ENCODE assay signal across 8 mouse cellular contexts in the genomic region with DNA sequence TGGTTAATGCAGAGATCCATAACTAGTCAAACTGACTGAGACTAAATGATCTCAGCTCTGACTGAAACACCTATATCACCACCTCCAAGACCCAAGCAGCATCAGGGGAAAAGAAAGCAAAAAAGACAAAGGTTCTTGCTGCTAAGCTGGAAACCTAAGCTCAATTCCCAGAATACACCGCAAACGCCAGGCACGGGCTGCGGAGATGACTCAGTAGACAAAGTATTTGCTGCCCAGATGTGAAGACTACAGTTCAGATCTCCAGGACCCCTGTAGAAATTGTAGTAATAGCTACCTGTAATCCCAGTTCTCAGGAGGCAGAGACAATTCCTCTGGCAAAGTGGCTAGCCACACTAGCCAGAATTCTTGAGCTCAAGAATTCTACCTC. TPM values are rescaled to one million over a fixed set of nuclear protein-coding genes. Genes with fewer than 3 reads are reported as not detected.
A peak's percentile ranks its signal among the peaks of the same experiment; 100 is the strongest.
DNase-seq lines count a peak whose midpoint lies in the region; ATAC-seq and TF ChIP-seq lines count a peak whose summit lies in the region.

No protein-coding gene starts in this region.

- WGBS in hindbrain, embryonic 14.5 days = 95% methylated on average over 4 of the region's 4 CpGs

- no peaks in the 10 kb centered on the region for H3K9me3 ChIP-seq in erythroblast, embryonic 14.5 days (ENCODE audit: control insufficient read depth, low read length)
- no peaks in the 10 kb centered on the region for H3K9me3 ChIP-seq in hindbrain, embryonic 14.5 days (ENCODE audit: control insufficient read depth, low read length)

- H3K79me2 ChIP-seq in myocyte (ENCODE audit: control insufficient read depth, insufficient read depth) = peaks cover 36% of the 10 kb centered on the region

- H3K4me1 ChIP-seq in erythroblast, embryonic 14.5 days (ENCODE audit: control insufficient read depth) = peaks cover 39% of the 10 kb centered on the region
- peaks cover 13% of the 10 kb centered on the region for H3K4me1 ChIP-seq in hindbrain, embryonic 14.5 days (replicated peaks; ENCODE audit: control insufficient read depth, insufficient read depth, low read length)

- no peak for TF ChIP-seq CTCF in layer of hippocampus, adult 2 months (conservative IDR thresholded peaks at IDR 0.05)

- H3ac ChIP-seq in myocyte (ENCODE audit: control insufficient read depth, insufficient read length) = no peak overlapping the region

- peak overlapping the region; percentile 85; the same call in 1 of the 2 replicates for H3K9ac ChIP-seq in hindbrain, embryonic 14.5 days

- H3K4me2 ChIP-seq in hindbrain, embryonic 14.5 days (replicated peaks) = peak overlapping the region; percentile 49
- H3K4me2 ChIP-seq in myocyte (ENCODE audit: low read depth) = peak overlapping the region; percentile 82

- H3K4me3 ChIP-seq in erythroblast, embryonic 14.5 days (replicated peaks) = peak overlapping the region; percentile 79
- peak overlapping the region; percentile 96; the same call in 1 of the 2 replicates for H3K4me3 ChIP-seq in layer of hippocampus, adult 2 months
- H3K4me3 ChIP-seq in hindbrain, embryonic 14.5 days (replicated peaks; ENCODE audit: low read length) = no peak overlapping the region
- peak overlapping the region; percentile 42 for H3K4me3 ChIP-seq in myocyte

- no peak for TF ChIP-seq POLR2A in myocyte (IDR thresholded peaks at IDR 0.05; ENCODE audit: insufficient read length, low read depth)

- H3K36me3 ChIP-seq in erythroblast, embryonic 14.5 days (ENCODE audit: control insufficient read depth) = peaks cover 4% of the 10 kb centered on the region
- H3K36me3 ChIP-seq in hindbrain, embryonic 14.5 days (replicated peaks; ENCODE audit: control insufficient read depth, insufficient read depth) = no peaks in the 10 kb centered on the region
- no peaks in the 10 kb centered on the region for H3K36me3 ChIP-seq in myocyte (ENCODE audit: control insufficient read depth, insufficient read depth)

- no peak for DNase-seq in layer of hippocampus, adult 2 months (ENCODE audit: low spot score in 2 of 2)
- DNase-seq in layer of hippocampus, postnatal 14 days (ENCODE audit: low spot score in 2 of 2) = no peak
- no peak for DNase-seq in hindbrain, embryonic 14.5 days (ENCODE audit: low spot score)
- no peak for DNase-seq in thymus, postnatal 10 days (ENCODE audit: low spot score in 2 of 2)
- no peak for DNase-seq in ovary, postnatal 36 days (ENCODE audit: low spot score)

- H3K27ac ChIP-seq in layer of hippocampus, adult 2 months = no peak overlapping the region
- H3K27ac ChIP-seq in hindbrain, embryonic 14.5 days = no peak overlapping the region

- no peak for ATAC-seq in erythroblast, adult 5-6 weeks (replicated peaks; ENCODE audit: low FRiP score, poor library complexity, severe bottlenecking)
- no peak for ATAC-seq in hindbrain, embryonic 14.5 days (ENCODE audit: low FRiP score)

- H3K27me3 ChIP-seq in erythroblast, embryonic 14.5 days (ENCODE audit: control insufficient read depth) = no peaks in the 10 kb centered on the region
- no peaks in the 10 kb centered on the region for H3K27me3 ChIP-seq in hindbrain, embryonic 14.5 days (ENCODE audit: control insufficient read depth, insufficient read depth, low read length)
- H3K27me3 ChIP-seq in myocyte (ENCODE audit: control insufficient read depth, insufficient read depth, insufficient read length) = no peaks in the 10 kb centered on the region

TF ChIP-seq in myocyte, 11 proteins besides CTCF, POLR2A, EP300 and RAD21:
- no peak for TF ChIP-seq E2F4 (IDR thresholded peaks at IDR 0.05; ENCODE audit: insufficient read depth)
- TF ChIP-seq SRF (IDR thresholded peaks at IDR 0.05; ENCODE audit: control insufficient read depth, insufficient read length, low read depth) = no peak
- TF ChIP-seq MYOG (IDR thresholded peaks at IDR 0.05; ENCODE audit: control insufficient read depth in 1 of 3, insufficient read depth in 1 of 3, insufficient read length in 2 of 3, low read depth in 2 of 3) = no peak
- no peak for TF ChIP-seq REST (IDR thresholded peaks at IDR 0.05; ENCODE audit: insufficient read depth, insufficient read length)
- no peak for TF ChIP-seq POLR2AphosphoS2 (IDR thresholded peaks at IDR 0.05; ENCODE audit: insufficient read length, low read depth)
- no peak for TF ChIP-seq USF1 (IDR thresholded peaks at IDR 0.05; ENCODE audit: low read depth)

RNA-seq across cellular contexts. Expression of gene Uggt1, which starts 0.3 kb away (rescaled TPM):
- polyA plus RNA-seq in erythroblast, embryonic 14.5 days (2012) = 0.18 and 0.27 TPM in 2 replicates
- 17.5 and 18.6 TPM in 2 replicates for total RNA-seq in erythroblast, adult 5-6 weeks (2015; ENCODE audit: low replicate concordance)
- 23.0 and 42.7 TPM in 2 replicates for total RNA-seq in erythroblast, adult 5-6 weeks (2017; ENCODE audit: low replicate concordance)
- total RNA-seq in layer of hippocampus, adult 2 months (2021) = 10 to 100 TPM; 37.1 to 39.0 TPM
- 10 to 100 TPM; 38.3 to 44.3 TPM for total RNA-seq in layer of hippocampus, postnatal 14 days (2021)
- polyA plus RNA-seq in hindbrain, embryonic 14.5 days (2014; fragmentation: Nextera tagmentation; extraction: Ambion mirVana) = 59.8 and 65.4 TPM in 2 replicates
- polyA plus RNA-seq in myocyte (2012; fragmentation: generic; extraction: Trizol) = 24.3 TPM

RNA-seq across cellular contexts. Expression of gene Neurl3, which starts 29.7 kb away (rescaled TPM):
- 0.02 and 0.03 TPM in 2 replicates for polyA plus RNA-seq in erythroblast, embryonic 14.5 days (2012)
- 8.6 and 14.2 TPM in 2 replicates for total RNA-seq in erythroblast, adult 5-6 weeks (2015; ENCODE audit: low replicate concordance)
- 8.0 and 9.1 TPM in 2 replicates for total RNA-seq in erythroblast, adult 5-6 weeks (2017; ENCODE audit: low replicate concordance)
- under 1 TPM; 0.44 to 0.92 TPM for total RNA-seq in layer of hippocampus, adult 2 months (2021)
- under 1 TPM; 0.55 to 0.67 TPM for total RNA-seq in layer of hippocampus, postnatal 14 days (2021)
- polyA plus RNA-seq in hindbrain, embryonic 14.5 days (2014; fragmentation: Nextera tagmentation; extraction: Ambion mirVana) = 1.5 and 1.7 TPM in 2 replicates
- 0.11 TPM for polyA plus RNA-seq in myocyte (2012; fragmentation: generic; extraction: Trizol)

Comparison
In these comparisons a context has a peak if more than half of its experiments do, and no peak if none do; other contexts are left out.
1. RNA of gene Neurl3, which starts 29.7 kb away (total RNA-seq): 8.0 to 14.2 TPM in erythroblast, adult 5-6 weeks; 0.44 to 0.92 TPM in layer of hippocampus, adult 2 months and 0.55 to 0.67 TPM in layer of hippocampus, postnatal 14 days; every median in the first group is over 4 times any median in the second.